Mouse (Mus musculus) layer of hippocampus, postnatal 14 days (tissue): Measurements from ENCODE around the gene Trim80. TPM values are rescaled to one million over a fixed set of nuclear protein-coding genes. Genes with fewer than 3 reads are reported as not detected.

Experiments used
- DNase-seq, 2 experiments: peaks; one replicate each; pipeline ENCODE4 v3.0.0; 2021 to 2022; ENCODE audit warnings: low spot score in 2 of 2, mixed read lengths in 1 of 2
- long read RNA-seq, 2 experiments: library from polyadenylated mRNA; stranded (forward); transcript quantifications; one replicate each; pipeline ENCODE4 v2.0.0; 2021
- total RNA-seq, 2 experiments: library from RNA; stranded (reverse); gene quantifications; 2 replicates each; pipeline ENCODE4 v1.2.3; 2021

Gene Trim80
- not detected for total RNA-seq
- long read RNA-seq, experiment 1 = 0 reads
- long read RNA-seq, experiment 2 = 0 reads

- DNase-seq = no peak
Observed at GRCm38 (mm10) chr11:115439906-115440595, at the start of gene Trim80. Gene Trim80 (plus strand): TSS chr11:115440545.

DNA sequence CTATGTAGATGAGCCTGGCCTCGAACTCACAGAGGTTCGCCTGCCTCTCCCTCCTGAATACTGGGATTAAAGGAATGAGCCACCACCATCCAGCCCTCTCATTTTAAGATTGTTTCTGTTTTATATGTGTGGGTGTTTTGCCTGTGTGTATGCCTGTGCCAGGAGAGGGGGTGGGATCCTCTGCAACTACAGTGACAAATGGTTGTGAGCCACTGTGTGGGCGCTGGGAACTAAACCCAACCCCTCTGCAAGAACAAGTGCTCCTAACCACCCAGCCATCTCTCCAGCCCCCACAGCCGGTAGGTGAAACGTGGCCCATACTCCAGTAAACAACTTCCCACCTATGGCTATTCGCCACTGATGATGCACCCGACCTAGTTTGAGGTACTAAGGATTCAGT, 49.0 kb upstream of the Trim80 start:
- no peak for DNase-seq

- DNase-seq = no peak
Observed at GRCm38 (mm10) chr11:115393721-115394325, 46.5 kb upstream of the Trim80 start.

DNA sequence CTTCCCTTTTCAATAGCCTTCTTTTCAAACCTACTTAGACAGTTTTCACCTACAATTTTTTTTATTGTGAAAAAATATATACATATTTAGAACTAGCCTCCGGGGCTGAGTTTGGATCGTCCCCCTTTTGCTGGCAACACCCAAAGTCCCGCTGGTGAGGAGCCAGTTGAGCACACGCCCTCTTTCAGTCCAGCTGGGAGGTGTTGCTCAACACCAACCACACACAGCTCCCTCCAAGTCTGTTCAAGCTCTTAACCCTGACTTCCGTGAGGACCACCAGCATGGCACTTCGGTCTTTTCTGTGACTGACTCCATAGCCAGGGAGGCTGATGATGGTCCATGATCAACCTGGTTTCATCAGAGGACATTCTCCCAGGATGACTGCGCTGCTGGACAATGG, 42.3 kb upstream of the Trim80 start:
- DNase-seq = no peak

DNA sequence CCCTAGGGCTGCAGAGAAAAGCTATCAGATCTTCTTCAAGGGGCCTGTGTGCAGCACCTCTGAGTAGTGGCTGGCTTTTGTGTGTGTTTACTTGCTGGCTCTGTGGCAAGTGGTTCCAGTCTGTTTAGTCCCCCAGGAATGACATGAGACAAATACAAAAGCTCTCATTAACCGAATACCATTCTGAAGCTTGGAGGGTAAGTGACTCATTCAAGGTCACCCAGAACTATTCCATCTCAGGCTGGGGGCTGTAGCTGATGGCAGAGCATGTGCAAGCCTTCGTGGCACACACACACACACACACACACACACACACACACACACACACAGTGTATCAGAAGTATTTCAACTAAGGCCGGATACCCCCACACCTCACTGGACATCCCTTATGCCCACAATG, 40.2 kb upstream of the Trim80 start:
- DNase-seq = no peak

DNA sequence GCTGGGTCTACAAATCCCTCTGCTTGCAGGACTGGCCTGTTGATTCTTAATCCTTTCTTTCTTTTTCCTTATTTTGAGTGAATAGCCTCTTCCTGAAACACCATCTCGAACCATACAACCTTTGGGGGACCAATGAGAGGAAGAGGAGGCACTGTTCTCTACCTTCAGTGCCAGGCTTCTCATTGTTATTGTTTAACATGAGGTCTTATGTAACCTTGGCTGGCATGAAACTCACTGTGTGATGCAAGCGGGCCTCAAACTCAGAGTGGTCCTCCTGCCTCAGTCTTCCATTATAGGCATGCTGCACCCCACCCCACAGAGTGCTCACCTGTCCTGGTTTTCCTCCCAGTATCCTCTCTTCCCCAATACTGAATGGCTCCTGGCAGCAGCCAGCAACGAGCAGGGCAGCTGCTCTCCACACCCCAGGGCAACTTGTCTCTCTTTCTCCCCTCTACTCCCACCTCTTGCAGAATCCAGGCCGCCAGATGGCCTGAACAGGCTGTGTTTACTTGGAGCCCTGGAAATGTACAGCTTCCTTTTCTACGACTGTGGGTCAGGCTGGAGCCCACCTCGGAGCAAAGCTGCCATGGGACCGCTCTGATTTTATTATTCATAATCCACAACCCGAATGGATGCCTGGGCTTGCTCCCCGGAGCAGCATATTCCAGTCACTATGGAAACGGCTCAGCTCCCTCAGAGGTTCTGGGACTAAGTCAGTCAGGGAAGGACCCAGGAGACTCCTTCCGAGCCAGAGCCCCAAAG, 39.5 kb upstream of the Trim80 start:
- DNase-seq = peak; percentile 44 to 63

DNA sequence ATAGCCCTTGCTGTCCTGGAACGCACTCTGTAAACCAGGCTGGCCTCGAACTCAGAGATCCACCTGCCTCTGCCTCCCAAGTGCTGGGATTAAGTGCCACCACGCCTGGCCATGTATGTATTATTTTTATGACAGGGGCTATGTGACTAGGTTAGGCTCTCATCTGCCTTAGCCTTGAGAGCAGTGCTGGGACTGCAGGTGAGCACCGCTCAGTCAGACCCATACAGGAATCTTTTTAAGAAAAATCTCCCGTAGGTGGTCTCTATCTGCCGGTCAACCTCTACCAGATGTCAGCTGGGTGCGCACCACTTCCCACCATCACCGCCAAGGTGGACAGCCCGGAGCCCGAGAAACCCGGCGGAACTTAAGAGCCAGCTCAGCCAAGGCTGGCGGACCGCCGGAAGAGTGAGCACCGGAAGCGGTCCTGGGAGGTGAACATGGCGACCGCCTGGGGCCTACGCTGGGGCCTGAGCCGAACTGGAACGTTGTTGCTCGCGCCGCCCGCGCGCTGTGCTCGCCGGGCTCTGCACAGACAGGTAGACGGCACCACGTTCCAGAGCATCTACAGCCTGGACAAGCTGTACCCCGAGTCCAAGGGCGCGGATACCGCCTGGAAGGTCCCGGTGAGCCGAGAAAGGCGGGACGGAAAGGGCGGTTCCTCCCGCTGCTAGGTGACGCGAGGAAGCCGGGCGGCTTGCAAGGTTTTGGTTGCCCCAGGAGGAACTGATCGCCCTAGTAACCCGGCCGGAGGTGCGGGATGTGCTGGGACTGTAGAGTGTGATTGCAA, 36.8 kb upstream of the Trim80 start, which contains the start of gene Mrpl58:
Gene Mrpl58, plus strand, starts transcription at position 415 of the 787 bp plus-strand sequence.
- DNase-seq = peak; percentile 88 to 92

DNA sequence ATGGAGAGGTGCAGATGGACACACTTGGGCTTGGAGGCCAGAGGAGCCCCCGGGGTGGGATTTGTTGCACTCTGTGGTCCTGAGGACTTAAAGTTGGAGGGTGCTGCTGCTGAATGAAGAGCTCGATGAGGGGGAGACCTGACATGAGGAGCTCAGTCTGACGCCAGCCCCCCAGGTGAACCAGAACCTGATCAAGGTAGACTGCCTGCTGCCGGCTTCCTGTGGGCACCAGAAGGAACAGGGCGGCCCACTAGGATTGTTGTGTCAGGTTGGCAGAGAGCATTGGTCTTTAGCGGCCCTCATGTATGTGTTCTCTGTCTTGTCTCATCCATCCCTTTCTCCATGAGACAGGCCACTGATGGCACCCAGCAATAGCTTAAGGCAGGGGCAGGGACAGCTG, 34.6 kb upstream of the Trim80 start:
- DNase-seq = no peak

- no peak for DNase-seq
Observed at GRCm38 (mm10) chr11:115406858-115407401, 33.4 kb upstream of the Trim80 start.

GRCm38 (mm10) chr11:115408266-115408920, 32.0 kb upstream of the Trim80 start:
- no peak for DNase-seq

DNA sequence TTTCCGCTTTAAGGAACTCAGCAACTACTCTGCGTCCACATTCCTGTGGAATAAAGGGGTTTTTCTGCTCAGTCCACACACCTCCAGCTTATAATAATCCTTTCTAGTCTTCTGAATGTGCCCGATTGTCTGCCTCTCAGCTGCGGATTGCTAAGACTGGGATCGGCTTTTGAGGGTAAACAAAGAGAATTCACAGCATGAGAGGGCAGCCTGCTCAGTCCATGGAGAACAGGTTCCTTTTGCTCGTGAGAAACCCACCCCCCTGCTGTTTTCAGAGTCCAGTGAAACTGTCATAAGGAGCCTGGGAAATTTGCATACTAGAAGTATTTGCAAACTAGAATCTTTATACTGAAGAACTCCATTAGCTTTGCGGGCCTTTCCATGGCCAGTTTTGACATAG, 30.8 kb upstream of the Trim80 start:
- DNase-seq = no peak

DNA sequence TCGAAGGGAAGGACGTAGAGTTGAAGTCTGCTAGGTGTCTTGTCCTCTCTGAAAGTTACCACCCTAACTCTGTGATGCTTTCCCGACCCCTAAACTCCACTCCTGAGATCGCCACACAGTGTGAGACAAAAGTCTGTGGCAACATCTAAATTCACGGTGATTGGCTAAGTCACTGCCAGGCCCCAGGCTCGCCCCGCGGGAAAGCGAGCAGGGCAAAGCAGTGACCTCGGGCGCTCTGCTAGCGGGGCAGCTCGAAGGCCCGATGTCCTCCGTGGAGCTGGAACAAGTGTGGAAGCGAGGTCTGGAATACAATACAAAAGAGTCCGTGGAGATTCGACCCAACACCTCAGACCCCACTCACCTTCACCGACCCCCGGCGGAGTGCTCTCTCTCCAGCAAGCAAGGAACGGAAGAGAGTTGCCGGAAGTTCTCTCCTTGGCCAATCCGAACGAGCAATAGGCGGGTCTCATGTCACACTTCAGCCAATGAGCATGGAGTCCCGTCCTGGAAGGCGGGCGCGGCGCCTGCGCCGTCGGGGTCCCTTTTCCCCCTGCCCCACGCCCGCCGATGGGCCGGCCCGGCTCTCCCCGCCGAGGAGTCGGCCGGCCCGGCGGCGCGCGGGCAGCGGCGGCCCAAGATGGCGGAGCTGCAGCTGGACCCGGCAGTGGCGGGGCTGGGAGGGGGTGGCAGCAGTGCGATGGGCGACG, 20.7 kb upstream of the Trim80 start, which contains the start of the genes Atp5h and Kctd2:
Gene Atp5h, minus strand, starts transcription at position 432 of the 707 bp plus-strand sequence.
Gene Kctd2, plus strand, starts transcription at position 598 of the 707 bp plus-strand sequence.
- DNase-seq = peak; percentile 91 to 97

- peak; percentile 51 to 57 for DNase-seq
Observed at GRCm38 (mm10) chr11:115420336-115421190, 19.8 kb upstream of the Trim80 start.

DNA sequence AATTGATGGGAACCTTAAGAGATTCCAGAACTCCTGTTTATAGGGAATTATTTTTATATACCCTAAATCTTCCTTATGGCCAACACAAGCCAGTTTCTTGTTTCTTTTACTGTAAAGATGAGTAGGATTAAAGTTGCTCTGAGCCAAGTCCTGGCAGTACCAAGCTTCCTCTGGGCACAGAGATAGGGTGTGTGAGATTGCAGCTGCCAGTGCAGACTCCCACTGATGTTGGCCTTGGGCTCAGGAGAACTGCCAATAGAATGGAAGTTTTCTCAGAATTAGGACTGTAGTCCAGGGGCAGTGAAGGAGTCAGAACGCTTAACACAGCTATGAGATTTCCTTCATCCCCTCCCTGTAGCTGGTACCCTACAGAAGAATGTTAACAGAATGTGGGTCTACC, 19.0 kb upstream of the Trim80 start:
- no peak for DNase-seq

GRCm38 (mm10) chr11:115421972-115422371, 18.4 kb upstream of the Trim80 start:
- no peak for DNase-seq

DNA sequence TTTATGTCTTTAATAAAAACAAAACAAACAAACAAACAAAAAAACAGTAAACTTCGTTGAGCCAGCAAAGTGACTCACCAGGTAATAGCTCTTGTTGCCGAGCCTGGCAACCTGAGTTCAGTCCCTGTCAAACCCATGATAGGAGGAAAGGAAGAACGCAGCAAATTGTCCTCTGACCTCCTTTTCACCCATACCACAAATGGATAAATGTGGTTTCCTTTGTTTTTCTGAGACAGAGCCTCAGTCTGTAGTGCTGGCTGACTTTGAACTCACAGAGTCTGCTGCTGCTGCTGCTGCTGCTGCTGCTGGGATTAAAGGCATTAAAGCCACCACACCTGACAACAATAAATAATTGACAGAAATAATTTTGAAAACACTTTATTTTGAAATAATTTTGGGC, 17.3 kb upstream of the Trim80 start:
- no peak for DNase-seq

GRCm38 (mm10) chr11:115424666-115425065, 15.7 kb upstream of the Trim80 start:
- no peak for DNase-seq

- no peak for DNase-seq
Observed at GRCm38 (mm10) chr11:115425671-115426070, 14.7 kb upstream of the Trim80 start.
